Mouse (Mus musculus) G1E (cell line): Measurements from ENCODE around the gene Stoml1. TPM values are rescaled to one million over a fixed set of nuclear protein-coding genes. Genes with fewer than 3 reads are reported as not detected.

Experiments
- ATAC-seq: 2 replicates; pipeline ENCODE4 v1.8.0; 2016; ENCODE audit warnings: mild to moderate bottlenecking; ENCODE audit not compliant: insufficient number of reproducible peaks, poor library complexity, low FRiP score, severe bottlenecking; ENCODE audit errors: extremely low read depth
- DNase-seq: peaks from one replicate; pipeline ENCODE4 v3.0.0; 2012; ENCODE audit warnings: low spot score
- H3K27me3 ChIP-seq: 2 replicates; pipeline ENCODE4 v1.6.1; 2012; ENCODE audit warnings: mild to moderate bottlenecking, low read length, inconsistent platforms; ENCODE audit not compliant: insufficient read depth
- H3K36me3 ChIP-seq: replicated peaks from 2 replicates; pipeline ENCODE3; 2012; ENCODE audit warnings: mild to moderate bottlenecking, inconsistent platforms
- H3K4me1 ChIP-seq: 2 replicates; pipeline ENCODE4 v1.6.1; 2012; ENCODE audit warnings: low read depth, low read length, inconsistent platforms, mixed read lengths; ENCODE audit not compliant: insufficient read depth
- H3K4me3 ChIP-seq: 2 replicates; pipeline ENCODE4 v1.5.1; 2012; ENCODE audit warnings: low read depth, mild to moderate bottlenecking, inconsistent platforms, low read length, moderate library complexity, mixed read lengths
- H3K9me3 ChIP-seq: replicated peaks from 2 replicates; pipeline ENCODE4 v1.6.1; 2012; ENCODE audit warnings: inconsistent platforms
- CTCF ChIP-seq: IDR thresholded peaks from 2 replicates; pipeline ENCODE4 v1.5.1; 2012; ENCODE audit warnings: low read depth, low read length, inconsistent platforms, mixed read lengths
- GATA1 ChIP-seq: IDR thresholded peaks from 2 replicates; pipeline ENCODE4 v1.6.1; 2012; ENCODE audit warnings: borderline replicate concordance, low read length, inconsistent platforms, mixed read lengths
- GATA2 ChIP-seq: IDR thresholded peaks from 2 replicates; pipeline ENCODE4 v1.6.1; 2012; ENCODE audit warnings: low read depth, low read length, inconsistent platforms, borderline replicate concordance
- POLR2AphosphoS5 ChIP-seq: IDR thresholded peaks from 2 replicates; pipeline ENCODE4 v1.6.1; 2012; ENCODE audit warnings: low read depth, low read length, inconsistent platforms; ENCODE audit not compliant: insufficient replicate concordance
- TAL1 ChIP-seq: conservative IDR thresholded peaks from 2 replicates; pipeline ENCODE4 v1.6.1; 2012; ENCODE audit warnings: low read depth, low read length, inconsistent platforms, mixed read lengths
- polyA plus RNA-seq: library from polyadenylated mRNA; stranded (reverse); fragments of >175 nt; gene quantifications from 2 replicates; pipeline ENCODE4 v1.2.3, GENCODE M21; 2012
- total RNA-seq, 2 experiments: library from RNA; stranded (forward) in 1 of 2; stranded (reverse) in 1 of 2; fragments of 200-1000 nt in 1 of 2; fragments of >200 nt in 1 of 2; fragmentation: Nextera tagmentation in 1 of 2; gene quantifications; 2 replicates each; pipeline ENCODE4 v1.2.3; 2014 to 2017

Stoml1 gene
- 7.4 and 8.6 TPM in 2 replicates for total RNA-seq (2014; fragmentation: Nextera tagmentation)
- 6.9 and 8.8 TPM in 2 replicates for total RNA-seq (2017)
- polyA plus RNA-seq = 6.0 and 6.4 TPM in 2 replicates

- Histone ChIP-seq H3K4me3 (peak within 1 kb of the TSS; percentile 77), H3K36me3 (peaks cover 31% of the 10 kb centered on the region), H3K27me3 (no peaks in the 10 kb centered on the region), H3K4me1 (peaks cover 60% of the 10 kb centered on the region), H3K9me3 (no peaks in the 10 kb centered on the region)
- peak; percentile 91 for ATAC-seq
- TF ChIP-seq POLR2AphosphoS5 (no peak), CTCF (peak; percentile 74)
- DNase-seq = peak; percentile 88
These were observed at the start of gene Stoml1 for GRCm38 (mm10) chr9:58253033-58253804. Gene Stoml1, plus strand, starts transcription at chr9:58253164.

GRCm38 (mm10) chr9:58203516-58204447 is 49.2 kb upstream of the Stoml1 start, which contains the start of the genes Islr and Islr2:
Gene Islr, minus strand, starts transcription at chr9:58204306.
Gene Islr2, minus strand, starts transcription at chr9:58204319.
- DNase-seq (no peak), ATAC-seq (no peak)
- H3K9me3 ChIP-seq = peaks cover 6% of the 10 kb centered on the region; the same call in 1 of the 2 replicates
- peaks cover 29% of the 10 kb centered on the region for H3K4me1 ChIP-seq
- TF ChIP-seq CTCF (0 out of 2 replicates have a peak, but pooled peaks have one; percentile 9), GATA1 (no peak)
- H3K4me3 ChIP-seq = peak within 1 kb of the TSS; percentile 44; the same call in 1 of the 2 replicates
- H3K36me3 ChIP-seq = no peaks in the 10 kb centered on the region
- H3K27me3 ChIP-seq = peaks cover 85% of the 10 kb centered on the region

DNA sequence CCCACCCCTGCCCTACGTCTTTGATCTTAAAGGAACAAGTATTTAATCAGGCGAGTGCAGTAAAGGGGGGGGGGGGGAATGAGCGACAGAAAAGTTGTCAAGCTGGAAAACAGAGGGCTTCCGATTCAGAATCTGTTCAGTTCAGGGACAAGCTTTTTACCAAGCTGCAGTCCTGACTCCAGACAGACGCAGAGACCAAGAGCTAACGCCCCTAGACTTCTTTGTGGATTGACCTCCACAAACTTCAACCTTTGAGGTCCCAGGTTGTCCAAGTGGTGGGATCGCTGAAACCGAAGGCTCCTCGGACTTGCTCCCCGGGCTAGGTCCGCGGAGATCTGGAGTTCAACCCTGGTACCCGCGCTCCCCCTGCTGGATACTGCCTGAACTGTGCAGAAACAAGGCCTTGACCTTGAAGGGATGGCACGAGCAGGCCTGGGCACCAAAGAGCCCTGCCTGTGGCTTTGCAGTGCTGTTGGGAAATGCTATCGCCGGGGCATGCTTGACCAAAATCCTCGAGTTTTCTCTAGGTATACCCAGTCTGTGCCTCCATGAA is 48.4 kb upstream of the Stoml1 start:
- ATAC-seq (peak; percentile 34; the same call in 1 of the 2 replicates), DNase-seq (peak; percentile 79)
- Histone ChIP-seq H3K9me3 (no peaks in the 10 kb centered on the region; the same call in 1 of the 2 replicates), H3K4me3 (peak overlapping the region; percentile 34; the same call in 1 of the 2 replicates), H3K36me3 (no peaks in the 10 kb centered on the region), H3K27me3 (peaks cover 81% of the 10 kb centered on the region), H3K4me1 (peaks cover 29% of the 10 kb centered on the region)
- TF ChIP-seq GATA1 = no peak
- no peak for TF ChIP-seq POLR2AphosphoS5
- TF ChIP-seq GATA2 = no peak
- peak; percentile 64 for TF ChIP-seq CTCF
- no peak for TF ChIP-seq TAL1

GRCm38 (mm10) chr9:58206013-58206412 is 47.0 kb upstream of the Stoml1 start:
- Histone ChIP-seq H3K9me3 (no peaks in the 10 kb centered on the region), H3K4me1 (peaks cover 36% of the 10 kb centered on the region), H3K27me3 (peaks cover 81% of the 10 kb centered on the region), H3K4me3 (no peak overlapping the region), H3K36me3 (no peaks in the 10 kb centered on the region)
- no peak for ATAC-seq
- TF ChIP-seq GATA2 = no peak
- TF ChIP-seq POLR2AphosphoS5 = no peak
- TF ChIP-seq CTCF = no peak
- no peak for TF ChIP-seq GATA1
- no peak for TF ChIP-seq TAL1
- DNase-seq = no peak

DNA sequence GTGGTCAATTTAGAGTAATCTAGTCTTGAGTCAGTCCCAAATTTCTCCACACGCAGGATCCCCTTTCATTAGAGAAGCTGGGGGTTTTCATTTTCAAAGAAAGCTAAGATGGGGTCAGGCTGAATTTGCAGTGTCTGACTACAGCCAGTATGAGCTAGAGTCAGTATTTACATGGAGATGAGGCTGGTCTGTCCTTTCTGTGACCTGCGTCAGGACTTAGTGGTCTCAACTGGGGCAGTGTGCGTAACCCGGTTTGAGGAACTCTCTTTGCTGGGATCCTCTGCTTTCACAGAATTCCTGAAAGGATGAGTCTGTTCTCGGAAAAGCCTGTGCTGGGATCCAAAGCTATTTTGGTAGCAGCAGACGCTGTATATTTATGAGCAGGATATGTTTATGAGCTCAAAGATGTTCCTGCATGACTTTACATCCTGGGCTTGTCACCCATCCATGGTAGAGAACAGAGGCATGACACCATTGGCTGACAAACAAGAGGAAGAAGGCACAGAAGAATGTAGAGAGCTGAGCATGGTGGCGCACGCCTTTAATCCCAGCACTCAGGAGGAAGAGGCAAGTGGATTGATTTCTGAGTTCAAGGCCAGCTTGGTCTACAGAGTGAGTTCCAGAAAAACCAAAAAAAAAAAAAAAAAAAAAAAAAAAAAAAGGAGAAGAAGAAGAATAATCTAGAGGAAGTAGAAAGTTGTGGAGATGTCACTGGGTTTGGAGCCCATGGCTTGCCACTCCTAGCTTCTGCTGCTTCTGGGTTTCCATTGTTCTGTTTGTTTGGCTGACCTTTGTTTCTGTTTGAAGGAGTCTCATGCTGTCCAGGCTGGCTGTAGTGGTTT is 43.3 kb upstream of the Stoml1 start:
- DNase-seq (no peak), ATAC-seq (no peak)
- Histone ChIP-seq H3K4me1 (peaks cover 51% of the 10 kb centered on the region), H3K27me3 (peaks cover 60% of the 10 kb centered on the region), H3K4me3 (no peak overlapping the region), H3K36me3 (no peaks in the 10 kb centered on the region), H3K9me3 (no peaks in the 10 kb centered on the region)
- TF ChIP-seq GATA1 = no peak
- no peak for TF ChIP-seq POLR2AphosphoS5
- no peak for TF ChIP-seq GATA2
- TF ChIP-seq CTCF = no peak
- TF ChIP-seq TAL1 = no peak
